Mouse (Mus musculus) ES-E14 (cell line): ENCODE measurements around the gene Trpm1. TPM values are rescaled to one million over a fixed set of nuclear protein-coding genes. Genes with fewer than 3 reads are reported as not detected.

Experiments
- DNase-seq: peaks from one replicate; pipeline ENCODE4 v3.0.0-alpha.2; 2013; ENCODE audit warnings: low read depth, low spot score
- H3K27ac ChIP-seq: 2 replicates; pipeline ENCODE4 v1.5.1; 2012; ENCODE audit warnings: low read depth, mild to moderate bottlenecking, low read length, moderate library complexity, mixed read lengths; ENCODE audit not compliant: poor library complexity, insufficient read depth, severe bottlenecking
- H3K36me3 ChIP-seq: 2 replicates; pipeline ENCODE4 v1.6.1; 2012; ENCODE audit warnings: mild to moderate bottlenecking, low read length, moderate library complexity, mixed read lengths; ENCODE audit not compliant: control insufficient read depth, poor library complexity, insufficient read depth, severe bottlenecking
- H3K4me1 ChIP-seq, 2 experiments: fragments of 150-350 bp in 1 of 2; sonication (generic) in 1 of 2; 2 replicates each; pipeline ENCODE4 v1.6.1; 2012; ENCODE audit warnings: low read length in 2 of 2, mild to moderate bottlenecking in 1 of 2, mixed read lengths in 1 of 2; ENCODE audit not compliant: control insufficient read depth in 2 of 2, insufficient read depth in 2 of 2, poor library complexity in 1 of 2
- H3K4me3 ChIP-seq, 2 experiments: fragments of 150-350 bp in 1 of 2; sonication (generic) in 1 of 2; 2 replicates each; pipeline ENCODE4 v1.5.1; 2012; ENCODE audit warnings: low read length in 2 of 2, low read depth in 1 of 2, mild to moderate bottlenecking in 1 of 2, mixed read lengths in 1 of 2; ENCODE audit not compliant: insufficient read depth in 1 of 2, poor library complexity in 1 of 2, severe bottlenecking in 1 of 2
- H3K9ac ChIP-seq: 2 replicates; pipeline ENCODE4 v1.6.1; 2012; ENCODE audit warnings: low read depth, mild to moderate bottlenecking, low read length, mixed read lengths; ENCODE audit not compliant: poor library complexity, insufficient read depth, severe bottlenecking
- H3K9me3 ChIP-seq: fragments of 150-350 bp; sonication (generic); 2 replicates; pipeline ENCODE4 v1.6.1; 2012; ENCODE audit warnings: low read depth, mild to moderate bottlenecking, low read length; ENCODE audit not compliant: control insufficient read depth, insufficient read depth
- CHD2 ChIP-seq: IDR thresholded peaks from 2 replicates; pipeline ENCODE4 v1.6.1; 2014; ENCODE audit warnings: mild to moderate bottlenecking, low read depth, low read length, inconsistent platforms
- HCFC1 ChIP-seq: IDR thresholded peaks from 2 replicates; pipeline ENCODE4 v1.6.1; 2012; ENCODE audit warnings: low read length, inconsistent platforms, borderline replicate concordance; ENCODE audit not compliant: insufficient read depth
- MAFK ChIP-seq: IDR thresholded peaks from 2 replicates; pipeline ENCODE4 v1.6.1; 2014; ENCODE audit warnings: mild to moderate bottlenecking, low read depth, low read length, inconsistent platforms; ENCODE audit not compliant: insufficient read depth
- ZC3H11A ChIP-seq: IDR thresholded peaks from 2 replicates; pipeline ENCODE4 v1.6.1; 2012; ENCODE audit warnings: low read depth, mild to moderate bottlenecking, inconsistent platforms, low read length, borderline replicate concordance
- ZNF384 ChIP-seq: IDR thresholded peaks from 2 replicates; pipeline ENCODE4 v1.6.1; 2012; ENCODE audit warnings: low read depth, low read length, inconsistent platforms
- in situ Hi-C, 2 experiments: fragments of 600-800 bp; cut with MboI; formaldehyde crosslinking; loops; one replicate each; pipeline ENCODE4 v1.15.1; 2025; ENCODE audit warnings: low sequenced_read_pairs in 2 of 2, inconsistent platforms in 1 of 2; ENCODE audit not compliant: unreplicated experiment in 2 of 2
- total RNA-seq: library from RNA; depleted of rRNA; stranded (reverse); fragments of 300-350 nt; gene quantifications from 2 replicates; pipeline ENCODE4 v1.2.3, GENCODE M21; 2012; rRNA removed

Trpm1 gene
- total RNA-seq, 1 experiment: 0.94 TPM

- in situ Hi-C loops: no loop called here
- Histone ChIP-seq H3K9me3 (no peaks in the 10 kb centered on the region), H3K9ac (no peak overlapping the region), H3K4me1 (no peaks in the 10 kb centered on the region), H3K4me3 (no peak overlapping the region), H3K36me3 (peaks cover under 1% of the 10 kb centered on the region; the same call in 1 of the 2 replicates), H3K27ac (no peak overlapping the region)
- DNase-seq: no peak
- no peak for TF ChIP-seq ZC3H11A
- no peak for TF ChIP-seq CHD2
- TF ChIP-seq HCFC1: no peak
- TF ChIP-seq MAFK: no peak
- TF ChIP-seq ZNF384: no peak
These were observed 157.1 kb downstream of the Trpm1 start for GRCm38 (mm10) chr7:64310756-64311155.

- in situ Hi-C loops: no loop called here
- H3K36me3 ChIP-seq: peaks cover 2% of the 10 kb centered on the region
- no peaks in the 10 kb centered on the region for H3K4me1 ChIP-seq
- no peak overlapping the region for H3K27ac ChIP-seq
- no peak for TF ChIP-seq MAFK
- TF ChIP-seq ZNF384: no peak
- no peak for TF ChIP-seq HCFC1
- TF ChIP-seq CHD2: no peak
- no peak for TF ChIP-seq ZC3H11A
- H3K9ac ChIP-seq: no peak overlapping the region
- no peak overlapping the region for H3K4me3 ChIP-seq
- DNase-seq: no peak
- no peaks in the 10 kb centered on the region for H3K9me3 ChIP-seq
These were observed 159.2 kb downstream of the Trpm1 start for GRCm38 (mm10) chr7:64312811-64313210.

Other genes starting within 250 kb of the Trpm1 start
- gene E030018B13Rik, start 237.0 kb upstream of the Trpm1 start, total RNA-seq: 0.21 TPM in 1 of 2 replicates, not detected in the other
- 25.8 and 29.4 TPM in 2 replicates for gene Klf13, start 214.9 kb upstream of the Trpm1 start, total RNA-seq
- 6.2 and 9.7 TPM in 2 replicates for gene Mtmr10, start 133.8 kb downstream of the Trpm1 start, total RNA-seq
- gene Fan1, start 220.3 kb downstream of the Trpm1 start, total RNA-seq: 7.3 and 7.8 TPM in 2 replicates
- gene Mphosph10, start 238.4 kb downstream of the Trpm1 start, total RNA-seq: 47.2 and 57.8 TPM in 2 replicates
- 14.4 and 18.3 TPM in 2 replicates for gene Mcee, start 238.8 kb downstream of the Trpm1 start, total RNA-seq